Mouse (Mus musculus): ENCODE measurements around the gene Alad.
"Not testable (repeated sequence)": the region's sequence is repeated elsewhere in the genome, so short reads cannot be mapped to it uniquely, and the experiment has no call there.

Alad gene

DNA sequence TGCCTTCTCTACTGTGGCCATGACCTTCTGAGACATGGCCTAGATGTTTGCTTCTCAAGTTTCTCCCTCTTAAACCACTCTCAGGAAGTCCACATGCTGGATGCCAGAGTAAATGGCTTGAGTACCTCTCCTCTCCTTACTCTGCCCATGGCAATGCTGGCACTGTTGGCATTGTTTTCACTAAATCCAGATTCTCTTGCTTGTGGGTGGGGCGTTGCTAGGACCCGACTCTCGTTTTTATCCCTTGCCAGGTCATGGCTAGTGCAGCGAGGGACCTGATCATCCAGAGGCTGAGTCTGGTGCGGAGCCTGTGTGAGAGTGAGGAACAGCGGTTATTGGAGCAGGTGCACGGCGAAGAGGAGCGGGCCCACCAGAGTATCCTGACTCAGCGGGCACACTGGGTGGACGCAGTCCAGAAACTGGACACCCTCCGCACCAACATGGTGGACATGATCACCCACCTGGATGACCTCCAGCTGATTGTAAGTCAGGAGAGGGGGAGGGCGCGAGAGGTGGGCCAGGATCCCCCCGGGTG lies 33.5 kb downstream of the Alad start:
- no peak for DNase-seq (ENCODE audit: low spot score)

DNA sequence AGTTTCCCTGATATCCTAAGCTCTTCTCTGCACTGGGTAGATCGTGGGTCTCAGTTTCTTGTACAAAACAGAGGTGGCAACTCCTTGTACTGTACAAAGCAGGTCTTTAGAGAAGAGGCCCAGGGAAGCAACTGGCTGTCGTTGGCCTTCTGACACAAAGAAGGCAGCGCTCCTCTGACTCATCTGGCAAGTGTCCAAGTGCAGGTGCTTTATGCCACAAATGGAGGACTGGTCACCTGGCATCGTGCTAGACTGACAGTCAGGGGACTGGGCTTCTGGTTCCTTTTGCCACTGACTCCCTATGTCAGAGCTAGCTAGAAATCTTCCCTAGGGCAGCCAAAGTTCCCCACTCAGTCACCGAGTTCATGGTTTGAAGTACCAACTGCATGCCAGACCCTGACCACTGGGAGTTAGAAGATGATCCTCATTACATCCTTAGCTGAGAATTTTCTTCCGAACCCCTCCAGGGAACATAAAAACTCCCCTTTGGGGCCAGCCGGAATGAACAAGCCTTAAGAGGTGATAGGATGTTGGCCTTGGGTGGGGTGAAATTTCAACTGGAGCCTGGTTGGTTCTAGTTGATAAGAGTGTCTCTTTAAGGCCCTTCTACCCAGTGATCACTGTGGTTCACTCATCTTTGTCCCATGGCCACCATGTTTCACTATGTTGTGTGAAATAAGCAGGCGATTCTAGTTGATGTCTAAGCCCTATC lies 34.1 kb downstream of the Alad start:
- no peak for DNase-seq (ENCODE audit: low spot score)

DNA sequence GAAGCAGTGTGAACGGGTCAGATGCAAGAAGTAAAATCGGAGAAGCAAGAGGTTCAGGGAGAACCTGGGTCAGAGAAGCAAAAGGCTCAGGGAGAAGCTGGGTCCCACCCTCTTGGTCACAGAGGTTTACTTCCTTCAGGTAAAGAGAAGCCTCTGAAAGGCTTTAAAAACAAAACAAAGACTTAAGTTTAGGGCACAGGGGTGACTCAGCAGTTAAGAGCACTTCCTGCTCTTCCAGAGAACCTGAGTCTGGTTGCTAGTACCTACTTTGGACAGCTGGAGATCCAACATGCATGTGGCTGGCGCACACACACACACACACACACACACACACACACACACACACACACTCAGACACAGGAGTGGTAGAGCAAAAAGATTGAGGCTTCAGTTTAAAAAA lies 34.8 kb downstream of the Alad start:
- no peak for DNase-seq (ENCODE audit: low spot score)

DNA sequence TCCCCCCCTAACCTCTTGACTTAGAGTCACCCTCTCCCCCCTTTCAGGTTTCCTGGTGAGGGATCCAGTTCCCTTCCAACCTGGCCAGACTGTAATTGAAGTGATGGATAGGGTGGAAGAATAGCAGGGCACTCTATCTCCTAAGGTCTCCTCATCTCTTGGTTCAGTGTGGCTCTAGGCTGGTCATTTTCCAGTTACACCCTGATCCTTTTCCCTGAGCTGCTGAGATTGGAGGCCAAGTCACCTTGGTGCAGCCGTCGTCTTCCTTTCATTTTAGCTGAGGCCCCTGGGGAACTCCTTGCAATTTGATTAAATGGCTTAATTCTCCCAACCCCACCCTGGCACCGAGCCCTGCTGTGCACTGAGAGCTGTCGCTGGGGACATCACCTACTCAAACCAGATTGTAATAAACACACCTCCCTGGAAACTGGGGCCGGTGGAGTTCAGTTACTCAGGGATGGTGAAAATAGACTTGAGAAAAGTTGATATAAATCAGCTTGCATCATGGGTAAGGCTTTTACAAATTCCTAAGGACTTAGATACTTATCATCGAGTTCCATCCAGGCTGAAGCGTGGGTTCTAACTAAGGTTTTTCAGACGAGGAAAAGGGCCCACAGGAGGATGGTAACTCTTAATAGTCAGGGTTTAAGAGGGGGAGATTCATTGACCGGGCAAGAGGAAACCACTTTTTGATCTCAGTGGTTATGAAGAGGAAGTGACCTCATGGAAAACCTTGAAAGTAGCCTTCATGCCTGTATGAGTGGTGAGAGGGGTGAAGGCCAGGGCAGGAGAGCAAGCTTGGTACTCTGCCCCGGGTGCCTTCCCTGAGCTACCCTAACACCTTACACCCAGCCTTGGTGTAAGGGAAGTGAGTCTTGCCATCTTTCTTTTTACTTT lies 38.8 kb downstream of the Alad start:
- no peak for DNase-seq (ENCODE audit: low spot score)

DNA sequence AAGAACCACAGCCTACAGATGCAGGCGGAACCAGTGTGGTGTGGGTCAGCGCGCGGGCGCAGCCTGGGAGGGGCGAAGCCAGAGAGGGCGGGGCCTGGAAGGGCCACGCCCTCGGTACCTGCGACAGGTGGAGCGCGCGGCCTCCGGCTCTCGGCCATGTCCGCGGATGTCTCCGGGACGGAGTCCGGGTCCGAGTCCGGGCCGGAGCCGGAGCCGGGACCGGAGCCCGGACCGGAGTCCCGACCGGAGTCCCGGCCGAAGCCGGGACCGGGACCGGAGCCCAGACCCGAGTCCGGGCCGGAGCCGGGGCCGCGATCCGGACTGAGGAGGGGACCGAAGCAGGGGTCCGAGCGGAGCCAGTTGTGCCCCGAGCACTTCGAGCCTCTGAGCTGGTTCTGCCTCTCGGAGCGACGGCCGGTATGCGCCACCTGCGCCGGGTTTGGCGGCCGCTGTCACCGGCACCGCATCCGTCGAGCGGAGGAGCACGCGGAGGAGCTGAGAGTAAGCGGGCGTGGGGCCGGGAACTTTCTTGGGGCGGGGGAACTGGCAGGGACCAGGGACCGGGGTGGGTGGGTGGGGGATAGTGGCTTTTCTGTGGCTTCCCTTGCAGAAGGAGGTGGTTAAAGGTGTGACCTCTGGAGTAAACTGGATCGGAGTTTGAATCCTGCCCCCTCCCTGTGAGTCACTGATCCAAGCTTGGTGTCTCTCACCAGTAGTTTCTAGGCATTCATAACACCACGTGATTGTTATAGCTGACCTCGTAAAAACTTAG lies 39.6 kb downstream of the Alad start, which contains the start of gene Bspry:
Gene Bspry, plus strand, starts transcription at position 117 of the 772 bp plus-strand sequence.
- no peak for DNase-seq (ENCODE audit: low spot score)

DNA sequence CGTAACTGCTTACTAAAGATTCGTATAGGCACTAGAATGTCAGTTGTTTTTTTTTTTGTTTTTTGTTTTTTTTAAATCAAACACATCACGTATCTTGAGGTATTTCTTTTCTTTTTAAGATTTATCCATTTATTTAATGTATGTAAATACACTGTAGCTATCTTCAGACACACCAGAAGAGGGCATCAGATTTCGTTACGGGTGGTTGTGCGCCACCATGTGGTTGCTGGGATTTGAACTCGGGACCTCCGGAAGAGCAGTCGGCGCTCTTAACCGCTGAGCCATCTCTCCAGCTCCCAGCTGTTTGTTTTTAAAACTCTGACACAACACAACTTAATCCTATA lies 40.2 kb downstream of the Alad start:
- DNase-seq (ENCODE audit: low spot score), result not testable (repeated sequence)

DNA sequence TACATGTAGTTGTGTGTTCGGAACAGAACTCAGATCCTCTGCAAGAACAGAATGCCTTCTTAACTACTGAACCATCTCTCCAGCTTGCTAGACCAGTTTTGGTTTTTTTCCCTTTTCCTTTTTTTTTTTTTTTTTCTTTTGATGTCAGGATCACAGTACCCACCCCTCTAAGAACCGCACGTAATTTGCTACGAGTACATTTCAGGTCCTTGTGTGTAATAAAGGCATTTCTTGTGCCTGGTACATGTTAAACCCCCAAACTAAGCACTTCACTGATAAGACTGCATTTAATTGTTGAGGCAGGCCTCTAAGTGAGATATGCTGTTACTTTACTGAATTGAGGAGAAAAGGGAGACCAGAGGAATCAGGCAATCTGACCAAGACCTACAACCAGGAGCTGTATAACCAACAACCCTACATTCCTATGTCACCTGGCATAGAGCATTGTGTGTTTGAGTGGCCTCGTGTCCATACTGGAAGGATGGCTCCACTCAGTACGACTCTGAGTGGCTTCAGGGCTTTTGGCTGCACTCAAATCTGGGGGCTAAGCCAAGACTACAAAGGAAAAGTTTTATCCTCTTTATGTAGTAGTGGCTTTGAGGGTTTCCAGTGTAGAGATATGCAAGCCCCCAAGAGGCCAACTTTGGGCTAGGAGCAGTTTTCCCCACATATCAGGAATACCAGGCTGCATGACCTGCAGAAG lies 42.0 kb downstream of the Alad start:
- DNase-seq (ENCODE audit: low spot score), result no peak

DNA sequence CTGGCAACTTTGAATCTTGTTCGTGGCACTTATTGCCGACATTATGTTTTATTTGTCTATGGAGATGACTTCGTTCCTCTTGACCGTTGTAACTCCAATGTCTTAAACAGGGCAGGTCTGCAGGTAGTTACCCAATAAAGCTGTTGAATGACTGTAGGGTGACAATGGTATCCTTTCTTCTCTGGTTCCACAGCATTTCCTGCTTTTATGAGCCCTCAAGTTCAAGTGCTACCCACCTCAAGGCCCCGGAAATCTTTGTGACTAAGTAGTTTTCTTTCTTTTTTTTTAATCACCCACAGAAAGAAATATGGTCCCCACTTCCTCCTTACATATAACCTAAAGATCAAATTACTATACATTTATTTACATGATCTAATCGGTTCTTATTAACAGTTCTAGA lies 43.9 kb downstream of the Alad start:
- DNase-seq (ENCODE audit: low spot score), result no peak

DNA sequence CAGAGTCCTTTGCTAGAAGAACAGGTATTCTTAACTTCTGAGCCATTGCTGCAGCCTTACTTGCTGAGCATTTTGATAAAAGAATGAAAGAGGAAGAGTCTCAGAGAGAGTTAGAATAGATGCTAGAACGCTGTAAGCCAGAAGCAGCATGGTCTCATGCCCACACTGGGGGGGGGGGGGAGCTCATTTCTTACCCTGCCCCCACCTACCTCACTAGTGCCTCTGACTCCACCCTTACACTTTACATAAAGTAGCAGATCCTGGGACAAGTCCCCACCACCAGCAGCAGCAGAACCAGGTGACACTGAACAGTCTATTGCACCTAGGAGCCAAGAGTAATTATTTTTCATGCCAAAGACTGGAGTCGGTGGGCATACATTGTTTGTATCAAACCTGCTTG lies 44.6 kb downstream of the Alad start:
- DNase-seq (ENCODE audit: low spot score), result no peak

DNA sequence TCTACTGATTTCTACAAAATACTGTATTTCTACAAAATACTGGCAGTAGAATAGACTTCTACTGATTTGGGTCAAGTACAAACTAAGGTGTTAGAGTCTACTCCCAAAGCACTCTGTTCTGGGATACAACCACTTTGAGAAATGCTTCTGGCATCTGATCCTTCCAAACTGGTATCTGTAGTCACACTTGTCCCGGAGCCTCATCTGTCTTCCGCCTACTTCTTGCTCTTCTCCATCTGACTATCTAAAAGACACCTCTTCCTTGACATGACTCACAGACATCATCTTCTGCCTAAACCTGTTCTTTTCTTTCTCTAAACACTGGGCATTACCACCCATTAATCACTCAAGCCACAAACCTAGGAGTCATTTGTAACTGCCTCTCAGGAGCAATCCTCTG lies 47.6 kb downstream of the Alad start:
- no peak for DNase-seq (ENCODE audit: low spot score)

DNA sequence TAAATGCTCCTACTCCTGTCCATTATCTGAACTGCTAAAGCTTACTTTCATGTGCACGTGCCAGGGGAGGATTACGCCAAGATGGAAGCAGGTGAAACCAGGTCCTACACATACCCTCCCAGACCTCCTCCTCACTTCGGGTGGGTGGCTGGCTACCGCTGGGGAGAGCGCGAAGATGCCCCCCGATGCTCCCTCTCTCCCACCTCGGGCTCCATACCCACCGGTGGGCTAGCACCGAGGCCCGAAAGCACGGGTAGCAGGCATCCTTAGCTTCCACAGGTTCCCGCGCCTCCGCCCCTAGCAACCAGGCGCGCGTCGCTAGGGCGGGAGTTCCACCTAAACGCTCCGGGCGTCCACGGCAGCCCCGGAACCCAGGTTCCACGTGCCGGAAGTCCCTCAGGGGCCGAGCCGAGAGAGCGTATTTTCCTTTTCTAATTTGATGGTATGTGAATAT lies 49.1 kb downstream of the Alad start, which contains the start of gene Wdr31:
Gene Wdr31, minus strand, starts transcription at position 299 of the 454 bp plus-strand sequence.
- peak; percentile 86 for DNase-seq (ENCODE audit: low spot score)

DNA sequence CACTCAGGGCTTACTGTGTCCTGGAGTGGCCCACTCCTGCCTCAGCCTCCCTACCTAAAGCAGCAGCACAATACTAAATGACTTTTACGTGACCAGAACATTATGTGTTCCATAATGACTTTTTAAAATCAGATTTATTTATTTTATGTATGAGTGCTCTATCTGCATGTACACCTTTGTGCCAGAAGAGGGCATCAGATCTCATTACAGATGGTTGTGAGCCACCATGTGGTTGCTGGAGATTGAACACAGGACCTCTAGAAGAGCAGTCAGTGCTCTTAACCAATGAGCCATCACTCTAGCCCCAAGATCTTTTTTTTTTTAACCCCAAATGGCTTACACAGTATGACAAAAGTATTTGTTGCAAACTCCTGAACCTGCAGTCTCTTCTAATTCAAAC lies 51.6 kb downstream of the Alad start:
- DNase-seq (ENCODE audit: low spot score), result no peak

DNA sequence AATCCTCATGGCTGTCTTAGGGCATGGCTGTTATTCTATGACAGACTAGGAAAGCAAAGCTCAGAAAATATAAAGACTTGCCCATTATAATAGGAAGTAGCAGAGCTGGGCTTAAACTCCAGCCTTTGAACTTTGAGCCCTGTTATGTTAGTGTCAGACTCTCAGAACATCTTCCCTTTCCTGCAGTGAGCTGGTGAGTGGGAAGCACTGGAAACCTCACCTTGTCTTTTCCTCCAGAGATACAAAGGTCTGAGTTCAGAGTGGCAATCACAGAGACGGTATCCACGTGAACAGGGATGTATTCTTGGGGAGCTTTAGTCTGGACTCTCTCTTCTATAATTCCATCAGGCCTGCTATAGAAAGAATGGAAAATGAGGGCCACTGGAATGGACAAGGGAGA lies 56.6 kb downstream of the Alad start:
- no peak for DNase-seq (ENCODE audit: low spot score)

DNA sequence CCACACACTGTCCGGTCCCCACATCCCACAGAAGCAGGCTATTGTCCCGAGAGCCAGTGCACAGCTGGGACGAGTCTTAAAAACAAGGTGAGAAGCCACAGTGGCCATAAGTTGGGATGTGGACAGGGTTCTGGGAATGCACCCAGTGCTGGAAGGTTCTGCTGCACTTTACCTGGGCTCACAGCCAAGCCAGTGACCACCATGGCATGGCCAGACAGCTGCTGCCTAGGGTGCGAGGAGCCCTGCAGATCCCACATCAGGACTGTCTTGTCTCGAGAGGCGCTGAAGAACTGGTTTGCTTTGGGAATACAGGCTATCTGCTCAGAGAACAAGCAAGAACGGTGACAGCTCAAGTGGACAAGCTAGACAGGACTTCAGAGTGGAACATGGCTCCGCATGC lies 59.4 kb downstream of the Alad start:
- DNase-seq (ENCODE audit: low spot score), result no peak

Data from ovary, postnatal 14 days (tissue).